Mouse (Mus musculus) embryonic fibroblast, embryonic 13.5 days (primary cell): ENCODE results near the gene Syn2.

Experiments
- CTCF ChIP-seq: IDR thresholded peaks from 2 replicates; pipeline ENCODE4 v1.5.1; 2011; ENCODE audit warnings: mild to moderate bottlenecking, control low read depth, low read length, moderate library complexity, borderline replicate concordance; ENCODE audit not compliant: insufficient read depth
- POLR2A ChIP-seq: IDR thresholded peaks from 2 replicates; pipeline ENCODE4 v1.6.1; 2011; ENCODE audit warnings: low read depth, mild to moderate bottlenecking, control low read depth, low read length, moderate library complexity

GRCm38 (mm10) chr6:115227043-115227442 lies 92.3 kb downstream of the Syn2 start, which contains the start of gene Gm17482:
- no peak for TF ChIP-seq POLR2A
- no peak for TF ChIP-seq CTCF
